Mouse (Mus musculus) heart, postnatal 0 days (tissue): ENCODE data around the gene Adamts3. TPM values are rescaled to one million over a fixed set of nuclear protein-coding genes. Genes with fewer than 3 reads are reported as not detected.

Experiments
- ATAC-seq: fragments of 200-750 bp; cut with Nextera tagmentation; 2 replicates; pipeline ENCODE4 v1.8.0; 2017; ENCODE audit warnings: low read depth, moderate number of reproducible peaks, moderate library complexity; ENCODE audit not compliant: insufficient read depth
- DNase-seq: peaks from one replicate; pipeline ENCODE4 v3.0.0-alpha.2; 2016; ENCODE audit warnings: low spot score
- H3K27ac ChIP-seq: fragments of 300-500 bp; sonication (generic); 2 replicates; pipeline ENCODE4 v1.5.1; 2014; ENCODE audit warnings: low read depth, mild to moderate bottlenecking
- H3K27me3 ChIP-seq: fragments of 300-500 bp; sonication (generic); 2 replicates; pipeline ENCODE4 v1.6.1; 2014; ENCODE audit warnings: low read length, mixed read lengths; ENCODE audit not compliant: control insufficient read depth, insufficient read depth
- H3K36me3 ChIP-seq: fragments of 300-500 bp; sonication (generic); replicated peaks from 2 replicates; pipeline ENCODE4 v1.6.1; 2014; ENCODE audit warnings: low read length, mixed read lengths; ENCODE audit not compliant: control insufficient read depth, insufficient read depth
- H3K4me1 ChIP-seq: fragments of 300-500 bp; sonication (generic); 2 replicates; pipeline ENCODE4 v1.6.1; 2014; ENCODE audit warnings: antibody characterized with exemption; ENCODE audit not compliant: control insufficient read depth, insufficient read depth
- H3K4me2 ChIP-seq: fragments of 300-500 bp; sonication (generic); 2 replicates; pipeline ENCODE4 v1.6.1; 2014; ENCODE audit warnings: low read depth, mild to moderate bottlenecking, low read length, moderate library complexity
- H3K4me3 ChIP-seq: fragments of 300-500 bp; sonication (generic); 2 replicates; pipeline ENCODE4 v1.5.1; 2014; ENCODE audit warnings: low read depth, low read length
- H3K9ac ChIP-seq: fragments of 300-500 bp; sonication (generic); replicated peaks from 2 replicates; pipeline ENCODE4 v1.6.1; 2014; ENCODE audit warnings: low read depth, low read length, mixed read lengths
- H3K9me3 ChIP-seq: fragments of 300-500 bp; sonication (generic); replicated peaks from 2 replicates; pipeline ENCODE4 v1.6.1; 2016; ENCODE audit warnings: low read length; ENCODE audit not compliant: control insufficient read depth
- CTCF ChIP-seq: IDR thresholded peaks from 2 replicates; pipeline ENCODE4 v1.5.1; 2016; ENCODE audit warnings: antibody characterized with exemption, control low read depth, low read depth
- EP300 ChIP-seq: IDR thresholded peaks from 2 replicates; pipeline ENCODE4 v1.6.1; 2016; ENCODE audit warnings: antibody characterized with exemption, low read depth
- WGBS: fragments of 180-500 bp; shearing (Covaris S2); extraction: QIAGEN DNeasy Blood & Tissue Kit; methylation state at CpG from one replicate; pipeline ENCODE4 v1.1.7; 2014; 5-methylcytosine and 5-hydroxymethylcytosine counted together
- polyA plus RNA-seq: library from polyadenylated mRNA; unstranded; fragments of >200 nt; fragmentation: Nextera tagmentation; extraction: Ambion mirVana; gene quantifications from 2 replicates; pipeline ENCODE4 v1.2.1, GENCODE M21; 2015
- total RNA-seq: library from RNA; depleted of rRNA; stranded (reverse); fragments of >200 nt; gene quantifications from 2 replicates; pipeline ENCODE4 v1.2.3, GENCODE M21; 2014; ENCODE audit warnings: low replicate concordance

Adamts3 gene
- total and polyA plus RNA-seq, 2 experiments from 2014 or later: 3.8 to 8.9 TPM

- ATAC-seq: peak; percentile 85
- Histone ChIP-seq H3K4me2 (peak overlapping the region; percentile 100), H3K4me3 (peak overlapping the region; percentile 94), H3K27me3 (0 out of 2 replicates have a peak, but pooled peaks cover 3% of the 10 kb centered on the region), H3K4me1 (peaks cover 3% of the 10 kb centered on the region), H3K27ac (peak overlapping the region; percentile 76), H3K36me3 (no peaks in the 10 kb centered on the region), H3K9me3 (no peaks in the 10 kb centered on the region), H3K9ac (peak overlapping the region; percentile 76)
- WGBS: 1% methylated on average over 34 of the region's 35 CpGs
- TF ChIP-seq EP300: no peak
- TF ChIP-seq CTCF: no peak
- peak; percentile 71 for DNase-seq
Observed at GRCm38 (mm10) chr5:89882091-89882734, 921 bp downstream of the Adamts3 start.

- peak overlapping the region; percentile 76 for H3K9ac ChIP-seq
- H3K4me2 ChIP-seq: peak overlapping the region; percentile 100
- no peak for TF ChIP-seq EP300
- TF ChIP-seq CTCF: no peak
- no peaks in the 10 kb centered on the region for H3K36me3 ChIP-seq
- ATAC-seq: no peak
- DNase-seq: no peak
- H3K9me3 ChIP-seq: no peaks in the 10 kb centered on the region
- WGBS: 22% methylated on average over 4 of the region's 4 CpGs
- 0 out of 2 replicates have a peak, but pooled peaks cover 3% of the 10 kb centered on the region for H3K27me3 ChIP-seq
- 0 out of 2 replicates have a peak overlapping the region, but pooled peaks have one; percentile 3 for H3K27ac ChIP-seq
- peaks cover 3% of the 10 kb centered on the region for H3K4me1 ChIP-seq
- H3K4me3 ChIP-seq: peak overlapping the region; percentile 94
Observed at GRCm38 (mm10) chr5:89881425-89881824, 1.7 kb downstream of the Adamts3 start.

GRCm38 (mm10) chr5:89878866-89879392 lies 4.2 kb downstream of the Adamts3 start:
- Histone ChIP-seq H3K27ac (no peak overlapping the region), H3K4me2 (no peak overlapping the region), H3K4me1 (peaks cover 3% of the 10 kb centered on the region), H3K27me3 (0 out of 2 replicates have a peak, but pooled peaks cover 3% of the 10 kb centered on the region), H3K4me3 (no peak overlapping the region), H3K9me3 (no peaks in the 10 kb centered on the region), H3K36me3 (no peaks in the 10 kb centered on the region), H3K9ac (no peak overlapping the region)
- WGBS: 81% methylated on average over 11 of the region's 11 CpGs
- DNase-seq: no peak
- no peak for TF ChIP-seq CTCF
- no peak for TF ChIP-seq EP300
- ATAC-seq: no peak

GRCm38 (mm10) chr5:89872661-89873060 lies 10.5 kb downstream of the Adamts3 start:
- no peak for DNase-seq
- no peak overlapping the region for H3K4me3 ChIP-seq
- H3K27me3 ChIP-seq: no peaks in the 10 kb centered on the region
- 38% methylated on average over 2 of the region's 2 CpGs for WGBS
- no peaks in the 10 kb centered on the region for H3K36me3 ChIP-seq
- no peak overlapping the region for H3K4me2 ChIP-seq
- H3K4me1 ChIP-seq: no peaks in the 10 kb centered on the region
- H3K9ac ChIP-seq: no peak overlapping the region
- no peak overlapping the region for H3K27ac ChIP-seq
- no peak for ATAC-seq
- no peaks in the 10 kb centered on the region for H3K9me3 ChIP-seq
- TF ChIP-seq EP300: no peak
- TF ChIP-seq CTCF: no peak

- no peaks in the 10 kb centered on the region for H3K27me3 ChIP-seq
- H3K27ac ChIP-seq: no peak overlapping the region
- no peak overlapping the region for H3K9ac ChIP-seq
- no peaks in the 10 kb centered on the region for H3K9me3 ChIP-seq
- ATAC-seq (no peak), DNase-seq (peak; percentile 37)
- H3K4me3 ChIP-seq: no peak overlapping the region
- WGBS: 36% methylated on average over 4 of the region's 4 CpGs
- 0 out of 2 replicates have a peak, but pooled peaks cover 9% of the 10 kb centered on the region for H3K4me1 ChIP-seq
- no peak overlapping the region for H3K4me2 ChIP-seq
- no peaks in the 10 kb centered on the region for H3K36me3 ChIP-seq
- TF ChIP-seq EP300 (no peak), CTCF (no peak)
Observed at GRCm38 (mm10) chr5:89859603-89860002, 23.5 kb downstream of the Adamts3 start.
